Mouse (Mus musculus): ENCODE results near the gene Ctnnbip1.

- no peak for TF ChIP-seq GATA1 (IDR thresholded peaks at IDR 0.05; ENCODE audit: low read length)
- TF ChIP-seq TAL1 (IDR thresholded peaks at IDR 0.05; ENCODE audit: low read length), result no peak
These were observed 73.5 kb downstream of the Ctnnbip1 start for GRCm38 (mm10) chr4:149591486-149591885.
